Mouse (Mus musculus): ENCODE measurements at regions not wholly inside any gene's neighbourhood (a gene's known extent, or its start where the extent isn't known, plus 50 kb on each side); places are given as distances from the start of the nearest gene placed in this dataset.

DNA sequence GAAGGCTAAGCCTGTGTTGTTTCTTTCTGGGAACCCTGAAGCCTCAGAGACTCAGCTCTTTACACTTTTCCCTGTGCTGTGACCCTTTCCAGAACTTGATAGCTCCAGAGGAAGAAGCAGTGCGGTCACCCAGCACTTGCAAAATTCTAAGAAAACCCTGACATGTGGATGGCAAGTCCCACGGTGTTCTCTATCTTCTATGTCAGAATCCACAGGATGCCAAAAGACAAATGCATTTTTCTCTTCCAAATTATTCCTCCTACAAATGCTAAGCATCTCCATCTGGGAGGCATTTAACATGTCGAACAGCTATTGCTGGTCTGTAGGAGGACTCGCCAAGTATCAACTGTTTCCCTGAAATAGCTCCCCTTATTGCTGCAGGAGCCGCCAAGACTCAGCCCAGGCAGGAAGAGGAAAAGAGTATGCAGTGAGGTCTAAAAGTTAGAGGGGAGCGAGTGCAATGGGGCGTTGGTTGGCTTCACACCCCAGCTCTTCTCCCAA is 274.0 kb upstream of the Xylt1 start:
- Histone ChIP-seq H3K36me3 (ENCODE audit: control insufficient read depth, insufficient read depth) (no peaks in the 10 kb centered on the region), H3ac (ENCODE audit: control insufficient read depth, insufficient read length, low read depth) (no peak overlapping the region), H3K27me3 (ENCODE audit: control insufficient read depth, insufficient read depth, insufficient read length) (no peaks in the 10 kb centered on the region), H3K79me2 (ENCODE audit: control insufficient read depth, insufficient read depth) (no peaks in the 10 kb centered on the region), H3K79me3 (ENCODE audit: low read depth) (no peaks in the 10 kb centered on the region), H3K4me3 (ENCODE audit: insufficient read depth, poor library complexity, severe bottlenecking) (no peak overlapping the region)
- no peak for TF ChIP-seq MYOG (IDR thresholded peaks at IDR 0.05; ENCODE audit: control insufficient read depth, extremely low read depth, insufficient read length)
- TF ChIP-seq USF1 (IDR thresholded peaks at IDR 0.05; ENCODE audit: low read depth), result no peak
- no peak for TF ChIP-seq MAX (IDR thresholded peaks at IDR 0.05)

DNA sequence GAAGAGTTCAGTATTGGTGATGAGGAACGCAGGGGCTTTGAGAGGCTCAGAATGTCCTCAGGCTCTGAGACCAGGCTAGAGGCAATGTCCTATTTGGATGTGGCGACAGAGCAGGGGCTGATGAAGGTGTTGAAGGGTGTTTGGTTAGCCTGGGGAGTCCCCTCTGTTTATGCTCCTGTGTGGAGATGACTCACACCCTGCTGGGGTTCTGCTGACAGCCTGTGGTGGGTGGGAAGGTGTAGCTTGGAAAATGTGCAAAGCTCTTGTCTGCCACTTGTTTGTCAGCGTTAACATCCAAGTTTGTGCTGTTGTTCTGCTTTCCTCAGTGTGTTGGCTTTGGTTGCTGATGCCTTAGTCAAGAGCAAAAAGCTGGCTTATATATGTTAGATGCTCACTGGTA is 272.4 kb upstream of the Xylt1 start:
- TF ChIP-seq MYOG (IDR thresholded peaks at IDR 0.05; ENCODE audit: control insufficient read depth, extremely low read depth, insufficient read length) (no peak), CEBPB (IDR thresholded peaks at IDR 0.05; ENCODE audit: low read depth) (no peak), FOSL1 (IDR thresholded peaks at IDR 0.05; ENCODE audit: insufficient read depth, low read length, poor library complexity, severe bottlenecking) (no peak), CTCF (IDR thresholded peaks at IDR 0.05; ENCODE audit: control insufficient read depth, insufficient read depth, insufficient read length) (no peak), USF1 (IDR thresholded peaks at IDR 0.05; ENCODE audit: low read depth) (no peak), MYOD1 (IDR thresholded peaks at IDR 0.05; ENCODE audit: control insufficient read depth, insufficient read length, low read depth) (no peak), MAX (IDR thresholded peaks at IDR 0.05) (no peak)
- Histone ChIP-seq H3K79me3 (ENCODE audit: low read depth) (no peaks in the 10 kb centered on the region), H3K79me2 (ENCODE audit: control insufficient read depth, insufficient read depth) (no peaks in the 10 kb centered on the region), H3K36me3 (ENCODE audit: control insufficient read depth, insufficient read depth) (no peaks in the 10 kb centered on the region), H3K4me3 (ENCODE audit: insufficient read depth, poor library complexity, severe bottlenecking) (no peak overlapping the region), H3K27me3 (ENCODE audit: control insufficient read depth, insufficient read depth, insufficient read length) (no peaks in the 10 kb centered on the region), H3ac (ENCODE audit: control insufficient read depth, insufficient read length, low read depth) (no peak overlapping the region)

DNA sequence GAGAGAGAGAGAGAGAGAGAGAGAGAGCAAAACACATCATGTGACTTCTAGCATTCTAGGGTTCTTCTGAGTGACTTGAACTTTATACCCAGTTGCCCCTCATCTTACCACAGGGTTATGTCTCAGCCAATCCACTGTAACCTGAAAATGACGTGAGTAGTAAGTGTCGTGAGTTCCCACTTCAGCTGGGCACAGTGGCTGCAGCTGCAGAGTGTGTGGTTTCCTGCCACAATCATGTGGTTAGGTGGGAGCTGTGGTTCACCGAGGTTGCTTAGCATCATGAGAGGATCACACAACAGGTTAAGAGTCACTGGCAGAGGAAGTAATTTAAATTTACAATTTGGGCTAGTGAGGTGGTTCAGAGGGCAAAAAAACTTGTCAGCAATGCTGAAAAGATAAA is 253.1 kb upstream of the Xylt1 start:
- Histone ChIP-seq H3K4me3 (ENCODE audit: insufficient read depth, poor library complexity, severe bottlenecking) (no peak overlapping the region), H3K36me3 (ENCODE audit: control insufficient read depth, insufficient read depth) (no peaks in the 10 kb centered on the region), H3K79me3 (ENCODE audit: low read depth) (no peaks in the 10 kb centered on the region), H3K79me2 (ENCODE audit: control insufficient read depth, insufficient read depth) (no peaks in the 10 kb centered on the region), H3ac (ENCODE audit: control insufficient read depth, insufficient read length, low read depth) (no peak overlapping the region), H3K27me3 (ENCODE audit: control insufficient read depth, insufficient read depth, insufficient read length) (no peaks in the 10 kb centered on the region)
- no peak for TF ChIP-seq CEBPB (IDR thresholded peaks at IDR 0.05; ENCODE audit: low read depth)
- no peak for TF ChIP-seq MAX (IDR thresholded peaks at IDR 0.05)

DNA sequence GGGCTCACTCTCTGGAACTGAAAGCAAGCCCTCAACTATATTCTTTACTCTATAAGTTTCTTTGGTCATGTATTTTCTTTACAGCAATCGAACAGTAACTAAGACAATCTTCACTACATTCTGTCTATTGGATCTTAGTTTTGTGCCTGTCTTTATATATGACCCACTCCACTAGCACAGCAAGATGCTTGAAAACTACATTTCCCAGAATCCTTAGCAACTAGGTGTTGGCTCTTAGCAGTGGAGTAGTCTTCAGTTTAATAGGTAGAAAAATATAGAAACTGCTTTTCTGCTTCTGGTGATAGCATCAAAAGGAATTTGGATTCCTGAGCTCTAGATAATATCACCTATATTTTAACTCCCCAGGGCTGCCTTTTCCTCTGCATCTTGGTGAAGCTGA is 245.9 kb upstream of the Xylt1 start:
- H3K27me3 ChIP-seq (ENCODE audit: control insufficient read depth, insufficient read depth, insufficient read length), result no peaks in the 10 kb centered on the region
- no peak overlapping the region for H3K4me3 ChIP-seq (ENCODE audit: insufficient read depth, poor library complexity, severe bottlenecking)
- no peak overlapping the region for H3ac ChIP-seq (ENCODE audit: control insufficient read depth, insufficient read length, low read depth)
- no peaks in the 10 kb centered on the region for H3K36me3 ChIP-seq (ENCODE audit: control insufficient read depth, insufficient read depth)
- H3K79me2 ChIP-seq (ENCODE audit: control insufficient read depth, insufficient read depth), result no peaks in the 10 kb centered on the region
- H3K79me3 ChIP-seq (ENCODE audit: low read depth), result no peaks in the 10 kb centered on the region
- no peak for TF ChIP-seq CTCF (IDR thresholded peaks at IDR 0.05; ENCODE audit: control insufficient read depth, insufficient read depth, insufficient read length)
- no peak for TF ChIP-seq MAX (IDR thresholded peaks at IDR 0.05)
- TF ChIP-seq MYOG (IDR thresholded peaks at IDR 0.05; ENCODE audit: control insufficient read depth, extremely low read depth, insufficient read length), result no peak
- no peak for TF ChIP-seq USF1 (IDR thresholded peaks at IDR 0.05; ENCODE audit: low read depth)
- TF ChIP-seq MYOD1 (IDR thresholded peaks at IDR 0.05; ENCODE audit: control insufficient read depth, insufficient read length, low read depth), result no peak
- TF ChIP-seq CEBPB (IDR thresholded peaks at IDR 0.05; ENCODE audit: low read depth), result no peak
- no peak for TF ChIP-seq FOSL1 (IDR thresholded peaks at IDR 0.05; ENCODE audit: insufficient read depth, low read length, poor library complexity, severe bottlenecking)

DNA sequence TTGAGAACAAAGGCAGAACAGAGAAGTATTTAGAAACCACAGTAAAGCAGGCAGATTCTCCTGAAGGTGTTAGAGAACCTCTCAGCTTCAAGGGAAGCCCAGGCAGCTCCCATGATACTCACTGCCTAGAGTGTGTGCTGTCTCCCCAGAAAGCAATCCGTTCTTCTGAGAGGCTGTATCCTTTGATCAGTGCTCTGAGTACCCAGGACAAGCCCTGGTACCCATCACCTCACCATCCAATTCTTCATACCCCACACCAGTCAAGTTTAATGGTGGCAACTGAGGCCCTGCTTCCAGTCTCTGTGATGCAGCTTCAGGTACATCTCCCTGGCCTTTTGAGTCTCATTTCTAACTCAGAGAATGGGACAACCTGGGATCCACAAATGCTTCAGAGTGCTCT is 242.1 kb upstream of the Xylt1 start:
- Histone ChIP-seq H3K4me3 (ENCODE audit: insufficient read depth, poor library complexity, severe bottlenecking) (no peak overlapping the region), H3K79me3 (ENCODE audit: low read depth) (no peaks in the 10 kb centered on the region), H3ac (ENCODE audit: control insufficient read depth, insufficient read length, low read depth) (no peak overlapping the region), H3K27me3 (ENCODE audit: control insufficient read depth, insufficient read depth, insufficient read length) (no peaks in the 10 kb centered on the region), H3K36me3 (ENCODE audit: control insufficient read depth, insufficient read depth) (no peaks in the 10 kb centered on the region), H3K79me2 (ENCODE audit: control insufficient read depth, insufficient read depth) (no peaks in the 10 kb centered on the region)
- TF ChIP-seq MAX (IDR thresholded peaks at IDR 0.05), result no peak
- no peak for TF ChIP-seq MYOG (IDR thresholded peaks at IDR 0.05; ENCODE audit: control insufficient read depth, extremely low read depth, insufficient read length)
- no peak for TF ChIP-seq USF1 (IDR thresholded peaks at IDR 0.05; ENCODE audit: low read depth)
- TF ChIP-seq CTCF (IDR thresholded peaks at IDR 0.05; ENCODE audit: control insufficient read depth, insufficient read depth, insufficient read length), result no peak
- no peak for TF ChIP-seq CEBPB (IDR thresholded peaks at IDR 0.05; ENCODE audit: low read depth)
- no peak for TF ChIP-seq FOSL1 (IDR thresholded peaks at IDR 0.05; ENCODE audit: insufficient read depth, low read length, poor library complexity, severe bottlenecking)
- TF ChIP-seq MYOD1 (IDR thresholded peaks at IDR 0.05; ENCODE audit: control insufficient read depth, insufficient read length, low read depth), result no peak

DNA sequence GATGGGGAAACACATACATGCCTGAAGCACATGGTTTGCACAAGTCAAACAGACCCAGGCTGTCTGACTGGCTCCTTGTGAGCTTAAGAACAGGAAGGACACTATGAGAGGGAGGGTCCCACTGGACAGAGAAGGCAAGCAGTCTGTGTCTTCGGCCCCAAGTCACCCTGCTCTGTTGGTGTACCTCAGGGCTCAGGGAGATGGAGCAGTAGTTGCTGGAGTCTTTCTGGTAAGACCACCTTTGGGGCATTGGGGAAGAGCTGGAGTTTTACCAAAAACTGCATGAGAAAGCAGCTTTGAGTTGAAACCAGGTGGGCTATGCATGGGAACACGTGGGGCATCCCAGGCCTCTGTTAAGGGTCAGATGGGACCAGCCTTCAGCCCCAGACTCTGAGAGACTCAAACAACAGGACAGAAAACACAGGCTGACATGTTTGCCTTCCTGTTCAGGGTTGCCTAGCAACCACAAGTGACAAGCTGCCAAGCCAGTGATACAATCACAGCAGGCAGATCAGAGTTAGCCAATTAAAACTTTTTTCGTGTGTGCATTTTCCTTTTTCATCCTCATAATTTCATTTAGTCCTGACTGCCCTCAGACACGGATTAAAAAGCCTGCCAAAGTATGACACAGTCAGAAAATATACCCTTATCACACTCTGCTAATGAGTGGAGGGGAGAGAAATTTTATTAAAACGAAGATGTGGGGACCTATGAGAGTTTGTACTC is 241.4 kb upstream of the Xylt1 start:
- Histone ChIP-seq H3ac (ENCODE audit: control insufficient read depth, insufficient read length, low read depth) (no peak overlapping the region), H3K79me3 (ENCODE audit: low read depth) (no peaks in the 10 kb centered on the region), H3K36me3 (ENCODE audit: control insufficient read depth, insufficient read depth) (no peaks in the 10 kb centered on the region), H3K79me2 (ENCODE audit: control insufficient read depth, insufficient read depth) (no peaks in the 10 kb centered on the region), H3K4me3 (ENCODE audit: insufficient read depth, poor library complexity, severe bottlenecking) (no peak overlapping the region), H3K27me3 (ENCODE audit: control insufficient read depth, insufficient read depth, insufficient read length) (no peaks in the 10 kb centered on the region)
- no peak for TF ChIP-seq CEBPB (IDR thresholded peaks at IDR 0.05; ENCODE audit: low read depth)
- TF ChIP-seq MYOD1 (IDR thresholded peaks at IDR 0.05; ENCODE audit: control insufficient read depth, insufficient read length, low read depth), result no peak
- TF ChIP-seq MYOG (IDR thresholded peaks at IDR 0.05; ENCODE audit: control insufficient read depth, extremely low read depth, insufficient read length), result no peak

All from C2C12 (cell line).